Mouse (Mus musculus) gastrocnemius, adult 2 months (tissue): ENCODE measurements around the gene Abca13. TPM values are rescaled to one million over a fixed set of nuclear protein-coding genes. Genes with fewer than 3 reads are reported as not detected.
"Not testable (repeated sequence)": the region's sequence is repeated elsewhere in the genome, so short reads cannot be mapped to it uniquely, and the experiment has no call there.

Source experiments
- DNase-seq: peaks from one replicate; pipeline ENCODE4 v3.0.0; 2022
- H3K27ac ChIP-seq: fragments of 200-600 bp; 2 replicates; pipeline ENCODE4 v1.8.1; 2022; ENCODE audit warnings: mild to moderate bottlenecking
- H3K4me3 ChIP-seq: fragments of 200-600 bp; 2 replicates; pipeline ENCODE4 v1.8.1; 2022; ENCODE audit warnings: mild to moderate bottlenecking, moderate library complexity
- CTCF ChIP-seq: fragments of 200-600 bp; IDR thresholded peaks from 2 replicates; pipeline ENCODE4 v1.8.1; 2022; ENCODE audit warnings: antibody characterized with exemption, mild to moderate bottlenecking, moderate library complexity
- intact Hi-C: fragments of 180-260 bp; cut with DNase I; formaldehyde crosslinking; loops from one replicate; pipeline ENCODE4 v1.15.1; 2025
- long read RNA-seq, 2 experiments: library from polyadenylated mRNA; stranded (forward); transcript quantifications; one replicate each; pipeline ENCODE4 v2.0.0; 2021
- total RNA-seq, 2 experiments: library from RNA; stranded (reverse); gene quantifications; 2 replicates each; pipeline ENCODE4 v1.2.3; 2021

Gene Abca13
- not detected for total RNA-seq
- long read RNA-seq, experiment 1 = 0 reads
- long read RNA-seq, experiment 2 = 0 reads

DNA sequence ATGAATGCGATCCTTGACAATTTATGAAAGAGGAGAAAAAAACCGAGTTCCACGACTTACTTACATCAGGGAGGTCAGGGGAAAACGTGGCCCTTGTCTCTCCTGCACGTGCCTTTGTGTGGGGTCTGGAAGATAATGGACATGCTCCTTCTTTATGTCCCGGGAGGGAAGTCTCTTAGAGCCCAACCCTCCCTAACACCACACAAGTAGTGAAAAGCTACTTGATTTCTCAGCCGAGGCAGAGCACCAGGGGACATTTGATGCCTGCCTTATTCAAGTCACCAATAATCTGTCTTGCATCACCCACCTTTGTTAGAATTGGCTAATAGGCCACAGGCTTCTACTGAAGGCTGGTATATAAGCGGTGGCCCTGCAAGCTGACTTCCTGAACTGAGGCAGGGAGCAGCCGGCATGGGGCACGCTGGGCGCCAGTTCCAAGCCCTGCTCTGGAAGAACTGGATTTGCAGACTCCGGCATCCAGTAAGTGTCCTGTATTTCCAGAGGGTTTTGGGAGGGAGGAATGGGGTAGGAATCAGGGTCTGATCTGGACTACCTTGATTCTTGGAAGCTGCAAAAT lies at the start of gene Abca13:
Abca13 (plus strand) TSS at position 388 of the 577 bp plus-strand sequence.
- H3K27ac ChIP-seq = no peak within 1 kb of the TSS
- H3K4me3 ChIP-seq = no peak within 1 kb of the TSS
- intact Hi-C loops = no loop called here
- DNase-seq = no peak
- TF ChIP-seq CTCF = no peak

DNA sequence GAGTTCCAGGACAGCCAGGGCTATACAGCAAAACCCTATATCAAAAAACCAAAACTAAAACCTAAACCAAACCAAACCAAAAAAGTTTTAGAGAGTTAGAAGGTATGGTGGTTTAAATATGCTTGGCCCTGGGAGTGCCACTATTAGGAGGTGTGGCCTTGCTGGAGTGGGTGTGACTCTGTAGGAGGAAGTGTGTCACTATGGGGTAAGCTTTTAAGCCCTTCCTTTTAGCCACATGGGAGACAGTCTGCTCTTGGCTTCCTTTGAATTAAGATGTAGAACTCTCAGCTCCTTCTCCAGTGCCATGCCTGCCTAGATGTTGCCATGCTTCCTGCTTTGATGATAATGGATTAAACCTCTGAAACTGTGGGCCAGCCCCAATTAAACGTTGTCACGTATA lies 46.6 kb upstream of the Abca13 start:
- intact Hi-C loops = no loop called here
- no peak overlapping the region for H3K27ac ChIP-seq
- no peak for DNase-seq
- no peak for TF ChIP-seq CTCF
- H3K4me3 ChIP-seq = no peak overlapping the region

DNA sequence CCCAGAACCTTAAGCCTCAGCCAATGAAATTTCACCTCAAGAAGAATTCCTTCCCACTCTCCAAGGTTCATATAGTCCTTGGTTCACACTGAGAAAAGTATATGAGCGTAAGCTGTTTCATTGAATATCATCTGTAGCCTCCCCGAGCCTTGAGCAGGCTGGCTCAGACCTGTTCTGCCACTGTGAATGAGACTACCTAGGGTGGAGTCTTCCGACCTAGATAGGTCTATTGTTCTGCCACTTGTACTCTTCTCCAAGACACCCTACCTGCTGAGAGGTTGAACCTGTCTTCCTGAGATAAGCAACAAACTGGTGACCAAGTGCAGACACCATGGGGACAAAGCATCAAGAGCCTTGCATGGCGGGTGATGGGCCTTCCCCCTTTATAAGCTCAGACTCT lies 45.6 kb upstream of the Abca13 start:
- Histone ChIP-seq H3K4me3 (no peak overlapping the region), H3K27ac (no peak overlapping the region)
- DNase-seq = no peak
- intact Hi-C loops = no loop called here
- no peak for TF ChIP-seq CTCF

DNA sequence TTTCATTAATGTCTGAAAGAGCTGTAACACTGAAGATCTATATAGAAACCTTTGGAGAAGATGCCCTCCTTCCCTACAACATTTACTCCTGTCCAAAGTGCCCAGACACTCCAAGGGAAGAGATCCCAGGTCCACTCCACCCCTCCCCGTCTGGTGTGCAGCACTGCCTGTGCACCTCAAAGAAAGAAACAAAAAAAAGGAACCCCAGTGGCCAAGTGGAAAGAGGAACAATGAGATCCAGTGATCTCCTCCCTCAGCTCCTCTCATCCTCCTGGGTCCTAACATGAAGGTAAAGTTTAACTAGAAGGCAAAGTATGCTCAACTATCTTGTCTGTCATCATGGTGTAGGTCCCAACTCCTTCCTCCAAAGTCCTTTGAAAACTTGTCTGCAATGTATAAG lies 45.1 kb upstream of the Abca13 start:
- no peak for TF ChIP-seq CTCF
- no peak for DNase-seq
- Histone ChIP-seq H3K27ac (no peak overlapping the region), H3K4me3 (no peak overlapping the region)
- intact Hi-C loops = no loop called here

DNA sequence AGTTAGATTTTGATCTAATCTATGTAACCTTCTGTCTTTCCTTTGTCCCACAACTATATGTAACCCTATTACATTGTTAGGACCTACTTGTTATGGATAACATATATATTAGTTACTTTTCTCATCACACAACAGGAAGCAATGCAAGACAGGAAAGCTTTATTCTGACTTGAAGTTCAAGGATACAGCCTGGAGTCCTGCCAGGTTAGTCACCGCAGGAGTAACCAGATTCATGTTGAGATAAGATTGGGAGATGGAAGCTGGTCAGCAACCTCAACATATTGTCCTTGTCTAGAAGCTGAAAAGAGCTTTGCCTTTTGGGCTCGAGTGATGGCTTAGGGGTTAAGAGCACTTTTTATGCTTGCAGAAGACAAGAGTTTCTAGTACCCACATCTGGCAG lies 43.5 kb upstream of the Abca13 start:
- Histone ChIP-seq H3K4me3 (no peak overlapping the region), H3K27ac (no peak overlapping the region)
- TF ChIP-seq CTCF = no peak
- no peak for DNase-seq
- intact Hi-C loops = no loop called here

DNA sequence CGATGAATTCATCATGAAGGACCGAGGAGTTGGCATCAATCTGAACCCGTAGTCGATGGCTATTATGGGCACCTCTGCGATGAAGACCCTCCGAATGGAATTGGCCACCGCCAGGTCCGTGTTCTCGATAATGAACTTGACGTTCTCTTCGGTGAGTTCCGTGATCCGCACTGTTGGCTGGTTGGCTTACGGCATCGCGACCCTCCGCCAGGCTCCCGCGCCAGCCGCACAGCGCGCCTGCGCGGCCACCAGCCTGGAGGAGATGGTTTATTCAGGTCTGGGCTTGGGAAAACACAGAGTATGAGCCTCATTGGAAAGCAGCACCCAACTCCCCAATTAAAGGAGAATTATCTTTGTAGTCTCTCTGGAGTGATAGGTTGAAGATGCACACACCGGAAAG lies 41.3 kb upstream of the Abca13 start:
- DNase-seq, H3K4me3 ChIP-seq, intact Hi-C loops, H3K27ac ChIP-seq: not testable (repeated sequence)

DNA sequence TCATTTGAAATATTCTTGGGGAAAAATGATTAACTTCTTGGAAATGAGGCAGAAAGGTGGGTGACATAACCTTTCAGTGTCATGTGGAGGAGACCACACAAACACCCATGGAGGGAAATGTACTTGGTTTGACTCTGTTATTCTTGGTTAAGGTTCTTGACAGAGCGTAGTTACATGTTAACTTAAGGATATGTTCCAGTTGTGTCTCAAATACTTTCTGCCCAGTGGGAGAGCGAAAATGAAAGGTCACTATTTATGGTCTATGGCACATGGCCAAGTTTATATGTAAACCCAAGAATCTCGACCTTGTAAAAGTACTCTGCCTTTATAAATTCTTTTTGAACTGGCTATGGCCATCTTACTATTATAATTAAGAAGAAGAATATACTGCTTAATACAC lies 31.8 kb upstream of the Abca13 start:
- TF ChIP-seq CTCF = no peak
- Histone ChIP-seq H3K4me3 (no peak overlapping the region), H3K27ac (no peak overlapping the region)
- no peak for DNase-seq
- intact Hi-C loops = no loop called here

DNA sequence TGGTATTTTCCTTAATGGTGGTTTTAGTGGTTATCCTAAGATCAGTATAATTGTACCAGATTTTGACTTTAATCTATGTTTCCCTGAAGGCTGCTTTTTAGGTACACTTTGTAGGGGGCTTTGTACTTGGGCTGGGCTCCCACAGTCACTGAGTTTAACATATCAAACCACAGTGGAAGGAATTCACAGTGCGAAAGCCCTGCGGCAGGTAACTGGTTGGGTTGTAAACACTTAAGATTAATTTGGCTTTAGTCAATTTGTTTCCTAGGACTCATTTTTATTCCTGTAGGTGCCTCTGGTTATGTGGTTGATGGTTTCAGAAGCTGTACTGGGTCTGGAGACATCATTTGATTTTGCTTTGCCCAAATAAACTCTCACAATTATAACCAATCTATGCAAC lies 24.4 kb upstream of the Abca13 start:
- intact Hi-C loops = no loop called here
- no peak overlapping the region for H3K4me3 ChIP-seq
- DNase-seq = no peak
- TF ChIP-seq CTCF = no peak
- H3K27ac ChIP-seq = no peak overlapping the region

DNA sequence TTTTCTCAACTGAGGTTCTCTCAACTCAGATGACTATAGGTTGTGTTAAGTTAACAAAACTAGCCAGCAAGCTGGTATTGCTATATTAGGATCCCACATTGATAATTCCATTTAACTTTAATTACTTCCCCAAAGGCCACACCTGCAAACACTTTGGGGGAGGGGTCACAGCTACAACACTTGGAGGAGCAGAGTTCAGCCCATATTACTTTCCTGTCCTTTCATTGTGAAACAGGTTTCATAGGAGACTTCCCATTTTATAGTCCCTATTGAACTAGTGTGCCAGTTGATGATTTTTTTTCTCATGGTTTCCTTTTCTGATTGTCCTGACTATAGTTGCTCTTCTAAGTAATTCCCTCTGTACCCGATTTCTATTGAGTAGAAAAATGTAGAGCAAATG lies 10.3 kb upstream of the Abca13 start:
- intact Hi-C loops = no loop called here
- Histone ChIP-seq H3K4me3 (no peak overlapping the region), H3K27ac (no peak overlapping the region)
- TF ChIP-seq CTCF = no peak
- DNase-seq = no peak

DNA sequence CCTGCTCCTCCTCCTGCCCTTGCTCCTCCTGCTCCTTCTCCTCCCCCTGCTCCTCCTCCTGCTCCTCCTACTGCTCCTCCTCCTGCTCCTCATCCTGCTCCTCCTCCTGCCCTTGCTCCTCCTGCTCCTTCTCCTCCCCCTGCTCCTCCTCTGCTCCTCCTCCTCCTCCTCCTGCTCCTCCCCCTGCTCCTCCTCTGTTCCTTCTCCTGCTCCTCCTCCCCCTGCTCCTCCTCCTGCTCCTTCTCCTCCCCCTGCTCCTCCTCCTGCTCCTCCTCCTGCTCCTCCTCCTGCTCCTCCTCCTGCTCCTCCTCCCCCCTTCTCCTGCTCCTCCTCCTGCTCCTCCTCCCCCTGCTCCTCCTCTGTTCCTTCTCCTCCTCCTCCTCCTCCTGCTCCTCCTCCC lies 2.3 kb upstream of the Abca13 start:
- H3K27ac ChIP-seq, intact Hi-C loops, H3K4me3 ChIP-seq, DNase-seq: not testable (repeated sequence)

DNA sequence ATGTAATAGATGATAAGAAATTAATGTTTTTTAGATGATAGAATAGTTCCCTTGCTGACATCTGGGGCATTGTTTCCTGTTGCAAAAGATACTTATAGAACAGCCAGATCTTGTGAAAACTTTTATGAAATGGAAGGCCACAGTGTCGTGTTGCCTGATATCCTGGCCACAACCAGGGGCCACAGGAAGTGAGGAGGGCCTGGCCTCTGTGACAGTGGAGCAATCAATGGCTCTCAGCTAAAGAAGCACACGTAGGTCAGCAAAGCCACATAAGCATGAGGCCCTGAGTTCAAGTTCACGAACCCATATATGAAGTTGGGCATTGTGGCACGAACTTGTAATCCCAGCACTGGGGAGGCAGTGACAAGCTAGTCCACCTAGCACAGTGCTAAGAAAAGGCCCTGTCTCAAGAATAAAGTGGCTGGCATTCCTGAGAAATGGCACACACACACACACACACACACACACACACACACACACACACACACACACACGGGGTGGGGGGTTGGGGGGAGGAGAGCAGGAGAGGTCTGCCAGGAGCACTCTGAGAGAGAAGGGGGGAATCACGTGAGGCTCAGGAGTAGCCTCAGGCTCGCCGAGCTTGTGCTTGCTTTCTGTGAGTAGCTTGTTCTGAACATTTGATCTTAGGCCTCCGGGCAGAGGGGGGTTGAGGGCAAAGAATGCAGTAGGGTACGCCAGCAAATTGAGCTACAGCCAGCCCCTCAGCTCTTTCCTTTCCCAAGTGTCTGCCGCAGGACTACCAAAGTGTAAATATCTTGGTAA lies 779 bp upstream of the Abca13 start:
- no peak overlapping the region for H3K4me3 ChIP-seq
- no peak overlapping the region for H3K27ac ChIP-seq
- TF ChIP-seq CTCF = no peak
- DNase-seq = no peak
- intact Hi-C loops = no loop called here

DNA sequence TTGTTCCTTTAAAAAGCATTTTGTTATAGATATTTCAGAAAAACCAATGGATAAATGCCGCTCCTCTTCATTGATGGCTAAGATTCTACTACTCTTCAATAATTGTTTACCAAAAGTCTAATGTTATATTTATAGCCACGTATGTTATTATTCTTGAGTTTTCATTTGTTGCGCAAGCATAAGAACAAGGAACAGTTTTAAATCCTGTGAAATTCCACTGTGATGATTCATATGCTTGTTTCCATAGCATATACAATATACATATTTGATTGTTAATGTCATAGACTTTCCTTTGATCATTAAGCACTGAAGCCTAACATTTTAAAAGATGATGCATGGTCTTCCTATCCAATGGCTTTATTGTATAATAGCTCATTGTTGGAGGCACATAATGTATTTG lies 3.1 kb downstream of the Abca13 start:
- H3K4me3 ChIP-seq = no peak overlapping the region
- intact Hi-C loops = no loop called here
- no peak for DNase-seq
- H3K27ac ChIP-seq = no peak overlapping the region
- no peak for TF ChIP-seq CTCF

DNA sequence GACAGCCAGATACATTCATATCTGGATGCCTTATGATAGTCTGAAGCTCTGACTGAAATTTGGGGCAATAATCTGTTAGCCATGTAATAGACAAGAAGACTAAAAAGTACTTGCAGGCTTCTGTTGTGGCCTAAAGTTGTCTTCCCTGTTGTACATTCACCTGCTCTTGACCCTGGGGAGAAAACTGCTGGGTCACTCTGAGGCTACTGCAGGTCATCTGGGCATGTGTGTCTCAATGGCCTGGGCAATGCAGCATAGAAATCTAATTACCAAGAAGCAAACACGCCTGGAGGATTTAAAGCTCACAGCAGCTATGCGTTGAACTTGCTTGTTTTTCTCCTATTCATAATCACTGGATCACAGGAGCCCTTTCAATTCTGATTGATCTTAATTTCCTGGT lies 8.1 kb downstream of the Abca13 start:
- Histone ChIP-seq H3K27ac (no peak overlapping the region), H3K4me3 (no peak overlapping the region)
- DNase-seq = no peak
- no peak for TF ChIP-seq CTCF
- intact Hi-C loops = no loop called here

DNA sequence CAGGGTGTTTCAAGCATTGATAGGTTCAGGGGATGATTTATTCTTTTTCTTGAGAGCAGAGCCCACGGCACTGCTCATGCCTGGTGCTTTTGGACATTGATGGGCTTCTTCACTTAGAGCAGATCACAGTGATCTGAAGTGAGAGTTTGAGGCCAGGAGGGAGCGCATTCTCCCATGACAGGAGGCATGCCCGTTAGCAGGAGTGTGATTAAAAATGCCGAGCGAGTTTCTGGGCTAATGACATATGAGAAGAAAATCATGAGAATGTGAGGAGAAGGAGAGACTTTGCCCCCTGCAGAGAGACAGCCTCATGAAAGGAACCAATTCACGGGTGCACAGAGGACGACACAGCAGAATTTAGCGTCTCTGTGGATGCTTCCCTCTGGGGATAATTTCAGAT lies 19.0 kb downstream of the Abca13 start:
- H3K4me3 ChIP-seq = no peak overlapping the region
- DNase-seq = no peak
- no peak overlapping the region for H3K27ac ChIP-seq
- TF ChIP-seq CTCF = no peak
- intact Hi-C loops = no loop called here
